Mouse (Mus musculus) embryonic facial prominence, embryonic 14.5 days (tissue): Measurements from ENCODE around the gene Taar6. TPM values are rescaled to one million over a fixed set of nuclear protein-coding genes. Genes with fewer than 3 reads are reported as not detected.

Experiments
- ATAC-seq: fragments of 200-750 bp; cut with Nextera tagmentation; 2 replicates; pipeline ENCODE4 v1.8.0; 2017; ENCODE audit warnings: low read depth, moderate number of reproducible peaks, moderate TSS enrichment
- DNase-seq: peaks from one replicate; pipeline ENCODE4 v3.0.0-alpha.2; 2015; ENCODE audit warnings: low spot score
- H3K27ac ChIP-seq: fragments of 300-500 bp; sonication (generic); replicated peaks from 2 replicates; pipeline ENCODE4 v1.5.1; 2014; ENCODE audit warnings: low read depth, mild to moderate bottlenecking, low read length, moderate library complexity
- H3K27me3 ChIP-seq: fragments of 300-500 bp; sonication (generic); replicated peaks from 2 replicates; pipeline ENCODE4 v1.6.1; 2014; ENCODE audit warnings: low read length; ENCODE audit not compliant: control insufficient read depth, insufficient read depth
- H3K36me3 ChIP-seq: fragments of 300-500 bp; sonication (generic); 2 replicates; pipeline ENCODE4 v1.6.1; 2014; ENCODE audit warnings: low read length, mixed read lengths; ENCODE audit not compliant: control insufficient read depth, insufficient read depth
- H3K4me1 ChIP-seq: fragments of 300-500 bp; sonication (generic); 2 replicates; pipeline ENCODE4 v1.6.1; 2014; ENCODE audit warnings: antibody characterized with exemption, low read length; ENCODE audit not compliant: control insufficient read depth, insufficient read depth
- H3K4me2 ChIP-seq: fragments of 300-500 bp; sonication (generic); 2 replicates; pipeline ENCODE4 v1.6.1; 2014; ENCODE audit warnings: low read depth, mild to moderate bottlenecking, low read length, moderate library complexity, mixed read lengths
- H3K4me3 ChIP-seq: fragments of 300-500 bp; sonication (generic); 2 replicates; pipeline ENCODE4 v1.5.1; 2014; ENCODE audit warnings: low read depth, mild to moderate bottlenecking, low read length
- H3K9ac ChIP-seq: fragments of 300-500 bp; sonication (generic); 2 replicates; pipeline ENCODE4 v1.6.1; 2014; ENCODE audit warnings: low read depth, mild to moderate bottlenecking, low read length, moderate library complexity, mixed read lengths
- H3K9me3 ChIP-seq: fragments of 300-500 bp; sonication (generic); 2 replicates; pipeline ENCODE4 v1.6.1; 2016; ENCODE audit warnings: low read length; ENCODE audit not compliant: control insufficient read depth
- WGBS: fragments of 180-500 bp; shearing (Covaris S2); extraction: QIAGEN DNeasy Blood & Tissue Kit; methylation state at CpG from one replicate; pipeline ENCODE4 v1.1.7; 2014; 5-methylcytosine and 5-hydroxymethylcytosine counted together
- polyA plus RNA-seq: library from polyadenylated mRNA; unstranded; fragments of >200 nt; fragmentation: Nextera tagmentation; extraction: Ambion mirVana; gene quantifications from 2 replicates; pipeline ENCODE4 v1.2.1, GENCODE M21; 2014

Gene Taar6
- polyA plus RNA-seq, 1 experiment from 2014 or later: not detected

DNA sequence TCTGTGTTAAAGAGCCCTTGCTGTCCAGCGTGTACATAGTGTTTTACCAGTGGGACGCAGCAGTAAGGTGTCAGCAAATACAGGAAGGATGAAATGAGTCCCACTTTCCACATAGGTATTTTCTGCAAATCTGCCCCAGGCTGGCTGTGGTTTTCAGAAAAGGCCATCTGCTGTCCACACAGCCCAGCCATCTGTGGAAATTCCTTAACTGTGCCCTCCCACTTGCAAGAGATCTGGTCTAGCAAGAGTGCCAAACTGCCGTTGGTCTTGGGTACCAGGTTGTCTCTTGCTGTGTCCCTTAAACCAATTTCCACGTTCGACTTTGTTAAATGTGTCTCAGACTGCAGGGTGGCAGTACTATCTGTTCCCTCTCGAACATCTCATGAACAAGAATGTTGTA lies 33.7 kb downstream of the Taar6 start:
- DNase-seq (no peak), ATAC-seq (no peak)
- H3K4me2 ChIP-seq: no peak overlapping the region
- H3K27me3 ChIP-seq: no peaks in the 10 kb centered on the region
- no peak overlapping the region for H3K27ac ChIP-seq
- 75% methylated on average over 6 of the region's 6 CpGs for WGBS
- H3K4me3 ChIP-seq: no peak overlapping the region
- H3K9ac ChIP-seq: no peak overlapping the region
- no peaks in the 10 kb centered on the region for H3K9me3 ChIP-seq
- no peaks in the 10 kb centered on the region for H3K36me3 ChIP-seq
- no peaks in the 10 kb centered on the region for H3K4me1 ChIP-seq

DNA sequence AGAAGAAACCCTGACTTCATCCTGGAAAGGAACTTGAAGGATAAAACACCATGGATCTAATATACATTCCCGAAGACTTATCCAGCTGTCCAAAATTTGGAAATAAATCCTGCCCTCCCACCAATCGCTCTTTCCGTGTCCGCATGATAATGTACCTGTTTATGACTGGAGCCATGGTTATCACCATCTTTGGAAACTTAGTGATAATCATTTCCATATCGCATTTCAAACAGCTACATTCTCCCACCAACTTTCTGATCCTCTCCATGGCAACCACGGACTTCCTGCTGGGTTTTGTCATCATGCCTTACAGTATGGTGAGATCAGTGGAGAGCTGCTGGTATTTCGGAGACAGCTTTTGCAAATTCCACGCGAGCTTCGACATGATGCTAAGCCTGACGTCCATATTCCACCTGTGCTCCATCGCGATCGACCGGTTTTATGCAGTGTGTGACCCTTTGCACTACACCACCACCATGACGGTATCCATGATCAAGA lies 35.9 kb downstream of the Taar6 start, which contains the start of gene Taar3:
Taar3 (plus strand) TSS at position 51 of the 498 bp plus-strand sequence.
- no peak within 1 kb of the TSS for H3K9ac ChIP-seq
- ATAC-seq (no peak), DNase-seq (no peak)
- H3K4me1 ChIP-seq: no peaks in the 10 kb centered on the region
- H3K27me3 ChIP-seq: no peaks in the 10 kb centered on the region
- H3K36me3 ChIP-seq: no peaks in the 10 kb centered on the region
- no peak within 1 kb of the TSS for H3K4me2 ChIP-seq
- H3K9me3 ChIP-seq: no peaks in the 10 kb centered on the region
- 76% methylated on average over 16 of the region's 16 CpGs for WGBS
- no peak within 1 kb of the TSS for H3K4me3 ChIP-seq
- H3K27ac ChIP-seq: no peak within 1 kb of the TSS

DNA sequence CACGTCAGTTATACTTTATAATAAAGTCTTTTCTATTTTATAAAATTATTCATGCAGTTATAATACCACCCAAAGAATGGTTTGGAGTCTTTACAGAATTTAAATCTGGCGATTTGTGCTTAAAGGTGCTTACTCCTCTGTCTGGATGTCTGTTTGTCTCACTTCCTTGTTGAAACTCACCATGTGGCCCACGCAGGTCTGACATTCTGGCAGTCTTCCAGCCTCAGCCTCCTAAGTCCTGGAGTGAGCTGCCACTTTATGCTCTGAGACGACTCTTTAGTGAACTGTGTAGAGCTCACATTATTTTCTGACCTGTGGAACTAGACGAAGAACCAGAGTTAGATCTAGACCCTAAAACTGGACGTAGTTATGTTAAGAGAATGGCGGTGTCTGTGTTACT lies 37.4 kb downstream of the Taar6 start:
- no peak for DNase-seq
- Histone ChIP-seq H3K9ac (no peak overlapping the region), H3K27me3 (no peaks in the 10 kb centered on the region), H3K27ac (no peak overlapping the region), H3K36me3 (no peaks in the 10 kb centered on the region), H3K9me3 (no peaks in the 10 kb centered on the region), H3K4me3 (no peak overlapping the region), H3K4me1 (no peaks in the 10 kb centered on the region), H3K4me2 (no peak overlapping the region)
- ATAC-seq: no peak
- WGBS: 60% methylated on average over 7 of the region's 7 CpGs

DNA sequence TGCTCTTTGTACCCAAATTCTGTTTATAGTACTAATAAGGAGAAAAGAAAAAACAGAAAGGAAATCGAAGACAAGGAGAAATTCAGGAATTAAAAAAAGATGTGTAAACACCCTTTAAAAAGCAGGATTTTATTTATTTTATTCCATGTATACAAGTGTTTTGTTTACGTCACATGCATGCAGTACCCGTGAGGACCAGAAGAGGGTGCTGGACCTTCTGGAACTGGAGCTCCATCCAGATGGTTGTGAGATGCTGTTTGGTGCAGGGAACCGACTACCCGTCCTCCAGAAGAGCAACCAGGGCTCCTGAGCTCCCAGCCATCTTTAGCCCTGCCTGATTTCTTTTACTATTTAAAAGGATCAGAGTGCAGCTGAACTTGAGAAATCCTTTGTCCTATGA lies 43.0 kb downstream of the Taar6 start:
- Histone ChIP-seq H3K36me3 (no peaks in the 10 kb centered on the region), H3K9me3 (no peaks in the 10 kb centered on the region), H3K27ac (no peak overlapping the region), H3K9ac (no peak overlapping the region), H3K4me1 (no peaks in the 10 kb centered on the region), H3K4me2 (no peak overlapping the region), H3K27me3 (no peaks in the 10 kb centered on the region), H3K4me3 (no peak overlapping the region)
- ATAC-seq (no peak), DNase-seq (no peak)
- 76% methylated on average over 5 of the region's 5 CpGs for WGBS

DNA sequence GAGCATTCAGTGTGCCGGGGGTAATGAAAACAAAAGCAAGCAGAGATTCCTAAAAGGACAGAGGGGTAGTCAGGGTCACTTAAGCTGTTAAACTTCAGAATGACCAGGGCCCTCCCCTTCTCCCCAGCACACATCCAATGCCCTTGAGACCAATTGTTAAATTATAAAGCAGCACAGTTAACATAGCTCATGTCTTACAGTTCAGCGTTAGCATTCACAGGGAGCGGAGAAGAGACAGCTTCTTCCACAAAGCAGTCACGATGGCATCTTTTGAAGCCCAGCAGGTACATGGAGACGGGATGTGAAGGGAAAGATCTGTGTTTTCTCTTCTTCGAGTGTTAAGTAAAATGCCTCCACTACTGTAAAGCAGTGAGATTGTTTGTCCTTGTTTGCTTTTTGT lies 47.1 kb downstream of the Taar6 start, which contains the start of gene Taar2:
Taar2 (plus strand) TSS at position 261 of the 400 bp plus-strand sequence.
- DNase-seq: no peak
- 54% methylated on average over 6 of the region's 6 CpGs for WGBS

DNA sequence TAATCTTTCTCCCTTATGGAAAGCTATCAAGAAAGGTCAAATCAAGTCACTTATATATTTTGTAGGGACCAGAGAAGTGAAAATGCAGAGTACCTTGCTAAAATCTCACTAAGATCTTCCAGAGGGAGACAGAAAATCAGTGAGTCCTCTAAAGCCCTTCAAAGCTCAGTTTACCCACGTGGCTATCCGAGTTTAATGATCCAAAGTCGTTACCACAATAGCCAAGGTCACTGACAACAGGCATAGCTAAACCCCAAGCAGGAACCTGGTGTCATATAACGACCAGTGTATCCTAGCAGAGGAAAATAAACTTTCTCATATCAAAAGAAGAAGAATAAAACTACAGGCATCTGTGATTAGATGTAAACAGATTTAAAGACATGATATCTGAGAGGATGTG lies 47.8 kb downstream of the Taar6 start:
- H3K4me3 ChIP-seq: no peak overlapping the region
- no peak overlapping the region for H3K27ac ChIP-seq
- no peak overlapping the region for H3K9ac ChIP-seq
- 34% methylated on average over 4 of the region's 4 CpGs for WGBS
- H3K4me1 ChIP-seq: no peaks in the 10 kb centered on the region
- H3K36me3 ChIP-seq: no peaks in the 10 kb centered on the region
- DNase-seq: no peak
- no peak for ATAC-seq
- H3K4me2 ChIP-seq: no peak overlapping the region
- no peaks in the 10 kb centered on the region for H3K9me3 ChIP-seq
- no peaks in the 10 kb centered on the region for H3K27me3 ChIP-seq

More for the DNA sequence above, 47.1 kb downstream of the Taar6 start, which contains the start of gene Taar2:
- Histone ChIP-seq H3K27ac (no peak within 1 kb of the TSS), H3K4me1 (no peaks in the 10 kb centered on the region), H3K36me3 (no peaks in the 10 kb centered on the region), H3K27me3 (no peaks in the 10 kb centered on the region), H3K4me2 (no peak within 1 kb of the TSS), H3K9ac (no peak within 1 kb of the TSS), H3K9me3 (no peaks in the 10 kb centered on the region), H3K4me3 (no peak within 1 kb of the TSS)
- ATAC-seq: no peak

Other genes with a start within 250 kb of the Taar6 start
- 254 and 271 TPM in 2 replicates for gene Rps12, start 198.4 kb downstream of the Taar6 start, polyA plus RNA-seq
- 18.5 and 18.8 TPM in 2 replicates for gene Slc18b1, start 188.7 kb downstream of the Taar6 start, polyA plus RNA-seq
- 0.13 and 0.14 TPM in 2 replicates for gene Vnn3, start 134.2 kb downstream of the Taar6 start, polyA plus RNA-seq
- gene Vnn1, start 91.0 kb downstream of the Taar6 start, polyA plus RNA-seq: 1.1 and 1.2 TPM in 2 replicates
- not detected in 2 replicates for gene Taar1, start 65.3 kb downstream of the Taar6 start, polyA plus RNA-seq
- gene Taar2, start 47.1 kb downstream of the Taar6 start, polyA plus RNA-seq: 0.21 TPM in 1 of 2 replicates, not detected in the other
- not detected in 2 replicates for gene Taar3, start 36.1 kb downstream of the Taar6 start, polyA plus RNA-seq
- not detected in 2 replicates for gene Taar4, start 25.2 kb downstream of the Taar6 start, polyA plus RNA-seq
- not detected in 2 replicates for gene Taar5, start 14.9 kb downstream of the Taar6 start, polyA plus RNA-seq
- not detected in 2 replicates for gene Taar7a, start 7.8 kb upstream of the Taar6 start, polyA plus RNA-seq
- gene Taar7b, start 14.3 kb upstream of the Taar6 start, polyA plus RNA-seq: not detected in 2 replicates
- not detected in 2 replicates for gene Taar7d, start 41.6 kb upstream of the Taar6 start, polyA plus RNA-seq
- gene Taar7e, start 52.0 kb upstream of the Taar6 start, polyA plus RNA-seq: not detected in 2 replicates
- gene Taar7f, start 63.9 kb upstream of the Taar6 start, polyA plus RNA-seq: not detected in 2 replicates
- gene Taar8a, start 90.9 kb upstream of the Taar6 start, polyA plus RNA-seq: not detected in 2 replicates
- not detected in 2 replicates for gene Taar8b, start 106.6 kb upstream of the Taar6 start, polyA plus RNA-seq
- not detected in 2 replicates for gene Taar8c, start 116.3 kb upstream of the Taar6 start, polyA plus RNA-seq
- not detected in 2 replicates for gene Taar9, start 123.9 kb upstream of the Taar6 start, polyA plus RNA-seq
- 86.9 and 93.9 TPM in 2 replicates for gene Stx7, start 163.7 kb upstream of the Taar6 start, polyA plus RNA-seq
- gene Moxd1, start 237.9 kb upstream of the Taar6 start, polyA plus RNA-seq: 19.8 and 21.7 TPM in 2 replicates